Mouse (Mus musculus): ENCODE measurements around the gene Slit3. TPM values are rescaled to one million over a fixed set of nuclear protein-coding genes. Genes with fewer than 3 reads are reported as not detected.

Gene Slit3
- total RNA-seq, 2 experiments from 2014 or later, result 0.04 TPM; not detected in 1

GRCm38 (mm10) chr11:35302272-35302671, 181.2 kb downstream of the Slit3 start:
- no peak for ATAC-seq (ENCODE audit: poor library complexity, severe bottlenecking)

DNA sequence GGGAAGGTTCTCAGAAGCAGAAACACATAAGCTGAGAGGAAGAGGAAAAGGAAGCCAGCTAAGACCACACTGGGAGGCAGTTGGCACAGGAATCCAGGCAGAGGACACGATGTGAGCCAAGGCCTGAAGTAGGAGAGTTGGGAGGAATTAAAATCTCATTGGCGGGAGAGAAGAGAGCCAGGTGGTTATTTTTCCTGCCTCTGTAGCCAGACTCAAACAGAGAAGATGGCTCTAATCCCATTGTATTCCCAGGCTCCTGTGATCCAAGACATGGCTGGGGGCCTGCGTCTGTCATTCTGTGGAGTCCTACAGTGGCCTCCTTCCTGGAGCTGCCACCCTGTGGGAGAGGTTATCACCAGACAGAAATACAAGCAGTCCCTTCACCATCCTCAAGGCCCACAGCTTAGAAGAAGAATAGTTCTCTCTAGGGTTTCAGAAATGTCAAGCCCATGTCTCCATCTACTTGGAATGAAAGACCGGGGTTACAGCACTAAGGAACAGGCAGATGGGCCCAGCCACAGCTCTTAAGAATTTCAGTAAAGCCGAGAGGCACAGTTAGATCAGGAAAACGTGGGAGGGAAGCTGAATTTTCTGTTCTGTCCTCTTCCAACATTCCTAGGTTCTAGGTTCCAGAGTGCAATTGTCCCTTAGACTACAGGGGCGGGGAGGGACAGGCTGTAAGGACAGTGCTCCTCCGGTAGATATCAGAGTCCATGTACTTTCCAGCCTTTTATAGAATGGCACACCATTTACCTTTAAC, 183.4 kb downstream of the Slit3 start:
- ATAC-seq (ENCODE audit: poor library complexity, severe bottlenecking), result no peak

GRCm38 (mm10) chr11:35305111-35305510, 184.1 kb downstream of the Slit3 start:
- no peak for ATAC-seq (ENCODE audit: poor library complexity, severe bottlenecking)

- no peak for ATAC-seq (ENCODE audit: poor library complexity, severe bottlenecking)
These were observed 184.9 kb downstream of the Slit3 start for GRCm38 (mm10) chr11:35305910-35306309.

DNA sequence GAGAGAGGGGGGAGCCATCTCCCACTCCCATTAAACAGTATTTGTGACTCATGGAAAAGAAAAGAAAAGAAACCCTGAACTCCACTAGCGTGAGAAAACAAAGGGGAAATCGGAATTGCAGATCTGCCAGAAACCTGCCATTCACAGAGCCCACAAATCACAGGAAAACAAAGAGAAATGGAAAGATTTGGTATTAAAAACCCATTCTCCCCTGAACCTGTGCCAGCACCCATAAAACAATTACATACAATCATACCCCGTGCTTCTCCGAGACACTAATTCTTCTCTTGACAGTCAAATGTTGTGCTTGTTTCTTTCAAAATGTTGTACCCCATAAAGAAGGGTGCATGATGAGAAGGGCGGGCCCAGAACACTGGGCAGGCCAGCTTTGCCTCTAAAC, 185.9 kb downstream of the Slit3 start:
- no peak for ATAC-seq (ENCODE audit: poor library complexity, severe bottlenecking)

GRCm38 (mm10) chr11:35307992-35308391, 187.0 kb downstream of the Slit3 start:
- ATAC-seq (ENCODE audit: poor library complexity, severe bottlenecking), result no peak

- no peak for ATAC-seq (ENCODE audit: poor library complexity, severe bottlenecking)
These were observed 194.5 kb downstream of the Slit3 start for GRCm38 (mm10) chr11:35315449-35316028.

GRCm38 (mm10) chr11:35317221-35317620, 196.2 kb downstream of the Slit3 start:
- ATAC-seq (ENCODE audit: poor library complexity, severe bottlenecking), result no peak

DNA sequence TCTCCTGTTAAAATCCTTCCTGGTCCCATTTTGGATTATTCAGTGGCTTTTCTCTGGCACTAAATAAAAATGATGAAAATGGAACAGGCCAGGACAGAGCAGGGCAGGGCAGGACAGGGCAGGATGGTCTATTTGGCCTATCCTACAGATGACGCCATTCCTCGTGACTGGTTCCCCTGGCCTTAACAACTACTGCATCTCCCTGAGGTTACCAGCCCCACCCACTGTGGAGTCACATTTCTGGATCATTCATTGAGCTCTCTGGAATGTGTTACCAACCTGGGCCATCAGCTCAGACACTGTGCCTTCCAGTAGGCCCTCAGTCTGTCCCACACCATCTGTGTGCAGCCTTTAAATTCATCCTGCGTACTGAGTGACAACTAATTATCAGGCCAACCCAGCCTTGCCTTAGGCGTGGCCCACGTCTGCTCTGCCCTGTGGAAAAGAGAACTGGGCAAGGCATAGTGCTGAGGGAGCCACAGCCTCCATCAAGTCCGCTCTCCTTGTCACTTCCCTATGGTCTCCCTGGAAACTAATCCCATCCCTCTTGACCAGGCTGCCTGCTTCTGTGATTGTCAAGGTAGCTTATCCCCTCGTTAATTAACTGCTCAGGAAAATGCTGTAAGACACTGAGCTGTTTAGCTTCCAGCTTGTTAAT, 196.9 kb downstream of the Slit3 start:
- ATAC-seq (ENCODE audit: poor library complexity, severe bottlenecking), result no peak

DNA sequence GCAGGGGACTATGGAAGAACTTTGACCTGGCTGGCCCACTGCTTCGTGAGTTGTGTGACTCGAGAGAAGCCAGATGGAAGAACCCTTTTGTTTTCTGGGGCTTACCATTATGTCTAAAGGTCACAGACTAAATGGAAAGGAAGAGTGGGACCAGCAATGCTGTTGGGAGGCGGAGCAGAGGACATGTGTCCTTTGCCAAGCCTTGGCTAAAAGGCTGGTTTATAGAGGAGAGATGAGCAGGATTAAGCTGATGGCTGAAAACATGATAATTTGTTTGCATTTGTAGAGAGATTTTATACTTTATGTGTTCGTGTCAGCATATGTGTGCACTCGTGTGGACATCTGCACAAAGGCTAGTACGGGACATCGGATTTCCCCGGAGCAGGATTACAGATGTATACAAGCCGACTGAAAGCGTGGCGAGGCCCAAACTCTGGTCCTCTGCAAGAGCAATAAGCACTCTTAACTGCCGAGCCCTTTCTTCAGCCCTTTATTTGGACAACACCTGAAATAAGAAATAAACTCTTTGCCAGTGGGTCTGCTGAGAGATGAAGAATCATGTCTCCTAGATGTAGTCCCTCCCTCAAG, 197.5 kb downstream of the Slit3 start:
- no peak for ATAC-seq (ENCODE audit: poor library complexity, severe bottlenecking)

GRCm38 (mm10) chr11:35320518-35320917, 199.5 kb downstream of the Slit3 start:
- ATAC-seq (ENCODE audit: poor library complexity, severe bottlenecking), result no peak

- no peak for ATAC-seq (ENCODE audit: poor library complexity, severe bottlenecking)
These were observed 203.4 kb downstream of the Slit3 start for GRCm38 (mm10) chr11:35324397-35324796.

GRCm38 (mm10) chr11:35325131-35325995, 204.3 kb downstream of the Slit3 start:
- ATAC-seq (ENCODE audit: poor library complexity, severe bottlenecking), result no peak

DNA sequence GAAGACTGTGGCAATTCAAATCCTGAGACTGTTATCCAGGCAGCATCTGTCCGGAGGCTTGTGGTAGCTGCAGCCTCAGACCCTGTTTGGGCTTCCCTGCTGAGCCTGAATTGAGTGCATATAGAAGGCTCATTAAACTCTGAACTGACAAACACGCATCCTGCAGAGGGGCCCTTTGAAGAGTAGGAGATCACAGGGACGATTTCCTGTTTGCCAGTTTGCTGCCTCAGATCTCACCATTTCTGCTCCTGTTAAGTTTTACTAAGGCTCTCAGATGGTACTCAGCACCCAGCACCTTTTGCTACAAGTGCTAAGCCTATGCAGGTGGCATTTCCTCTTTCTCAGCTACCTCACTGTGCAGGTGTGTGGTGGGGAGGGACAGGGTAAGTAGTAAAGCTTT, 205.3 kb downstream of the Slit3 start:
- ATAC-seq (ENCODE audit: poor library complexity, severe bottlenecking), result no peak

DNA sequence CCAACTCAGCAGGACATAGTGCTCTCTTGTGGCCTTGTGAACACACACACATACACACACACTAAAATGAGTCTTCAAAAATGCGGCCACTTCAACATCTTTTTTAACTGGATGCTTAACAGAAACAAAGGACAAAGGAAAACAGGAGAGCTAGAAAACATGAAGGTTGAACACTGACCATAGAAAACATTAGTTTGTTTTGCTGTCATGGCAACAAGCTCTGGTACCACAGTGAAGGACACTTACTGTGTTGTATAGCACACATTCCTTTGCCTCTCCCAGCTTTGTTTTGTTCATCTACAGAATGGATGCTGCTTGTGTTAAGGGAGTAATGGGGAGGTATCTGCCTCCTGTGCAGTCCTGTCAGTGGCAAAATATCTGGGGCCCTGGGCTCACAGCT, 206.9 kb downstream of the Slit3 start:
- ATAC-seq (ENCODE audit: poor library complexity, severe bottlenecking), result no peak

DNA sequence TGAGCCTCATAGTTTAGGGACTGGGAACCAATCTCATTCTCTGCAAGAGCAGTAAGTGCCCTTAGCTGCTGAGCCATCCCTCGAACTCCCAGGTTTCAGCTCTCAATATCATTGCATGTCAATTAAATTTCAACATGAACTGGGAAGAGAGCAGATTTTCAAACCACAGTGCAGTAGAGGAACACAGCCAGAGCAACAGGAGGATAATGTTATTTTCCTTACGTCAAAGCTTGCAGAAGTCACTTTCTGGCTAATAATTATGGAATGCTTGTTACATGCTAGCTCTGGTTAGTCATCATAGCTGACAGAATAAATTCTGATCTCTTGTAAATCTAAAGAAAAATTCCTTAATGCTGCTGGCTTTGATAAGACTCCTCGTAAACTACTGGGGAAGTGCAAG, 210.5 kb downstream of the Slit3 start:
- no peak for ATAC-seq (ENCODE audit: poor library complexity, severe bottlenecking)

- no peak for ATAC-seq (ENCODE audit: poor library complexity, severe bottlenecking)
These were observed 215.5 kb downstream of the Slit3 start for GRCm38 (mm10) chr11:35336558-35336957.

DNA sequence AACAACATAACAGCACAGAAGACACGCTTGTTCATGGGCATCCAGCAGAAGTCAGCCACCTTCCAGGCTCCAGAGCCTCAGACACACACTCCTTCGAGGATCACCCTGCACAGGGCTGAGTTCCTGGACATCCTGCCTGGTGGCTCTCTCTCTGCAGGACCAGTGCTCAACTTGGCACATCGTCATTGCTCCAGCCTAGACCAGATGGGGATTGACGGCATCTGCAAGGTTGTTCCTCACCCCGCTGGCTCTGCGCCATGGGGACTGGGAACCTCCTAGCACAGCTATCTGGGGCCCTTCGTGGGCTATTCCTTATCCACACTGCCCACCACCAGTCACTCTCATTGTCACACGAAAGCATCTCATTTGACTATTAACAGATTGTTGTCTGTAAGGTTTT, 216.5 kb downstream of the Slit3 start:
- no peak for ATAC-seq (ENCODE audit: poor library complexity, severe bottlenecking)

GRCm38 (mm10) chr11:35337927-35338819, 217.1 kb downstream of the Slit3 start:
- no peak for ATAC-seq (ENCODE audit: poor library complexity, severe bottlenecking)

- no peak for ATAC-seq (ENCODE audit: poor library complexity, severe bottlenecking)
These were observed 219.7 kb downstream of the Slit3 start for GRCm38 (mm10) chr11:35340752-35341151.
